Mouse (Mus musculus): ENCODE results near the gene Olfr9.
A peak's percentile ranks its signal among the peaks of the same experiment; 100 is the strongest.
"Not testable (repeated sequence)": the region's sequence is repeated elsewhere in the genome, so short reads cannot be mapped to it uniquely, and the experiment has no call there.

Gene Olfr9

DNA sequence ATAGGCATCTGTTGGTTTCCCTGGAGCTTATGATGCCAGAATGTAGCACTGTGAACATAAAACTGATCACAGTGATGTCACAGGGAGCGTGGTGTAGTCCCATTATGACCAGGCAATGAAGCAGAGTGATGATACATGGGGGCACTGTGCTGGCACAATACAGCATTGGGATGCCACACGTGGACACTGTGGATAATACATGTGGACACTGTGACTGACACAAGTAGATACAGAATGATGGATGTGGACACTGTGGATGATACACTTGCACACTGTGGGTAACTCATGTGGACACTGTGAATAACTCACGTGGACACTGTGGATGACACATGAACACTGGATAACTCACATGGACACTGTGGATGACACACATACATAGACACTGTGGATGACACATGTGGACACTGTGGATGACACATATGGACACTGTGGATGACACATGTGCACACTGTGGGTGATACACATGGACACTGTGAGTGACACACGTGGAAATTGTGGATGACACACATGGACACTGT, 7.4 kb downstream of the Olfr9 start:
- DNase-seq (ENCODE audit: inconsistent age in 2 of 2, low spot score in 1 of 2), result no peak

GRCm38 (mm10) chr10:129004032-129004920, 15.0 kb downstream of the Olfr9 start:
- DNase-seq (ENCODE audit: inconsistent age in 2 of 2, low spot score in 1 of 2), result peak in 1 of 2 experiments; percentile 26

GRCm38 (mm10) chr10:129010288-129010841, 21.1 kb downstream of the Olfr9 start, which contains the start of gene Olfr763:
TSS of gene Olfr763 (plus strand) at chr10:129010791.
- no peak for DNase-seq (ENCODE audit: inconsistent age in 2 of 2, low spot score in 1 of 2)

DNA sequence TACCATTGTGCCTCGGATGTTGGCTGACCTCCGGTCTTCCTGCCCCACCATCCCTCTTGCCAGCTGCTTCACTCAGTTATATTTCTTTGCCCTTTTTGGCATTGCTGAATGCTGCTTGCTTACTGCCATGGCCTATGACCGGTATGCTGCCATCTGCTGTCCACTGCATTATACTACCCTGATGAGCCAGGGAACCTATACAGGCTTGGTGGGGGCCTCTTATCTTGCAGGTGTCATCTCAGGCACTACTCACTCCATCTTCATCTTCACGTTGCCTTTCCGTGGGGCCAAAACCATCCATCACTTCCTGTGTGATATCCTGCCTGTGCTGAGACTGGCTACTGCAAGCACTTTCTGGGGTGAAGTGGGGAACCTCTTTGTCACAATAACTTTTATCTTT, 22.3 kb downstream of the Olfr9 start:
- not testable (repeated sequence) for DNase-seq (ENCODE audit: inconsistent age in 2 of 2, low spot score in 1 of 2)

- DNase-seq (ENCODE audit: inconsistent age in 2 of 2, low spot score in 1 of 2), result no peak
Observed at GRCm38 (mm10) chr10:129014477-129014876, 25.2 kb downstream of the Olfr9 start.

DNA sequence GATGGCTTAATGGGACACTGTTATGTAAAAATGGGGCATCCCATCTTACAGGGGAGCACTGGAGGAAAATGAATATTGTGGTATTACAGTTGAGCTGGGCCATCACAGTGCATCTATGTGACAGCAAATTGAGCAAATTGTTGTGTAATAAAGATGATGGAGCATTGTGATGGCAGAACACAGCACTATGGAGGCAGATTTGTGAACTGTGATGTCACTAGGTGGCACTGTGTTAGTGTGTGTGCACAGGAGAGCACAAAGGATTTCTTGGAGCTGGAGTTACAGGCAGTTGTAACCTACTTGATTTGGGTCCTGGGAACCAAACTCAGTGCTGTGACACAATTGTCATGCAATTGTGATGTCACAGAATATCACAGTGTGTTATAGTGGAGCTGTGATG, 34.1 kb downstream of the Olfr9 start:
- DNase-seq (ENCODE audit: inconsistent age in 2 of 2, low spot score in 1 of 2), result no peak

DNA sequence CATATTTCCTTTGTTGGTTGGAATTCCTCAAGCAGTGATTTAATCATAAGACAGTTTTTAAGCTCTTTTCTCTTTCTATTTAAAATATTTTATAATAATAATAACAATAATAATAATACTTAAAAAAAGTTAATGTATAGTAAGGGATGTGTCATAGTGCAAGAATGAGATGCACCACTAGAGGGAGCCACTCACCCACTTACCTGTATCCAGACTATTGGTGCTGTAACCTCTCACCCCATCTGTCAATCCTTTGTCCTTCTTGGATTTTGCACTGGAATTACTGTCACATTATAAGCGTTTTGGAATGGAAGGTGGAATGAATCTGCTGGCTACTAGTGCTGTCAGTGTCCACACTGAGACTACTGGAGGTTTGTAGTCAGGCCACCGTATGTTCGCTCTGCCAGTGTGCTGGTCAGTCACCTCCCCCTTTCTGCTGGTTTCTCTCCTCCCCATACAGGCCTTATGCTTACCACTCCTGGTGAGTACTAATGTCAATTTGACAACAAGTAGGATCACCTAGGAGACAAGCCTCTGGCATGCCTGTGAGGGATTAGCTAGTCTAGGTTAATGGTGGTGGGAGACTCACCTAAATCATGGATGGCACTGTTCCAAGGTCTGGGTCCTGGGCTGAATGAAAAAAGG, 36.9 kb downstream of the Olfr9 start:
- peak in 1 of 2 experiments; percentile 74 for DNase-seq (ENCODE audit: inconsistent age in 2 of 2, low spot score in 1 of 2)

GRCm38 (mm10) chr10:129028343-129028742, 39.1 kb downstream of the Olfr9 start:
- no peak for DNase-seq (ENCODE audit: inconsistent age in 2 of 2, low spot score in 1 of 2)

GRCm38 (mm10) chr10:129039796-129040195, 50.6 kb downstream of the Olfr9 start, which contains the start of gene Olfr764-ps1:
TSS of gene Olfr764-ps1 (minus strand) at chr10:129039896.
- no peak for DNase-seq (ENCODE audit: inconsistent age in 2 of 2, low spot score in 1 of 2)

Data from adrenal gland, adult (tissue).